Mouse (Mus musculus) R1 (cell line): ENCODE data around the gene Rock2.
A peak's percentile ranks its signal among the peaks of the same experiment; 100 is the strongest.

Source experiments
- DNase-seq: peaks from one replicate; pipeline ENCODE4 v3.0.0-alpha.2; 2018; ENCODE audit warnings: low read depth, low spot score

Gene Rock2

GRCm38 (mm10) chr12:16898790-16899189 is 4.1 kb downstream of the Rock2 start:
- no peak for DNase-seq

DNA sequence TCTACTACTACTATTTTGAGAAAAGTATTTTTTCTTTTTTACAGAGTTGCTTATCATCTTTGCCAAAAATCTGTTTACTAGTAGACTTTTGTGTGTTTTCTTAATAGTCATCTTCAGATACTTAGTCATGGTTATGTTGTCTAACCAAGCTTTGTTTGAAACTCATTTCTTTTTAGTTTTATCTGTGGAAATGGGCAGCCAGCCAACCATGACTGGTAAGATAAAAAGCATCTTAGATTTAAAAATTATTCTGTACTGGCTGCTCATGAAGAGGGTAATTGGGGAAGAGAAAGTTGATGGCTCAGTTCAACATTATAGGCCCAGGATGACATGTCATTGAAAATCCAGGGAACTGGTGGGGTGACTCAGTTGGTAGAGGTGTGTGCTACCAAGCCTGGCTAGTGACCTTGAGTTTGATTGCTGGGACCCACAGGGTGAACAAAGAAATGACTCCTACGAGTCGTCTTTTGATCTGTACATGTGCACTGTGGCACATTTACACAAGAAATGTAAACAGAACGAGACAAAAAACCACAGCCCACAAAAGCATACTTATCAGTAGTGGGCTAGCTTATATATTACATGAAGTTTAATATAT is 6.0 kb downstream of the Rock2 start:
- peak; percentile 33 for DNase-seq

GRCm38 (mm10) chr12:16903949-16904635 is 9.4 kb downstream of the Rock2 start:
- no peak for DNase-seq

- no peak for DNase-seq
These were observed 12.7 kb downstream of the Rock2 start for GRCm38 (mm10) chr12:16907282-16907846.

- DNase-seq, result peak; percentile 52
These were observed 13.4 kb downstream of the Rock2 start for GRCm38 (mm10) chr12:16907953-16908648.

- DNase-seq, result no peak
These were observed 16.8 kb downstream of the Rock2 start for GRCm38 (mm10) chr12:16911524-16911923.

DNA sequence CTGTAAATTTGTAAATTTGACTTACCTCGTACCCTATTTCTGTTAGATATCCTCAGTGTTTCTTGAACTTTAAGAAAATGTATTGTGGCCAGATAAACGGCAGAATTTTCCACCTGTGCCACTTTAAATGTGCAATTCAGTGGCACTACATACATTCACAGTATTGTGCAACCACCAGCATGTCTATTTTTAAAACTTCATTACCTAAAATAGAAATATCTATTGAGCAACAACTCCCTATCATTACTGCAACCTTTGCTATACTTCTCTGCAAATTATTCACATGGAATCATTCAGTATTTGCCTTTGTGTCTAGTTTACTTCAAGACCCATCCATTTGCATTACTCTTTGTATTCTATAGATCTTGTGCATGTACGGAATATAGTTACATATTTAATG is 17.9 kb downstream of the Rock2 start:
- DNase-seq, result no peak

- DNase-seq, result no peak
These were observed 25.6 kb downstream of the Rock2 start for GRCm38 (mm10) chr12:16920186-16920860.

DNA sequence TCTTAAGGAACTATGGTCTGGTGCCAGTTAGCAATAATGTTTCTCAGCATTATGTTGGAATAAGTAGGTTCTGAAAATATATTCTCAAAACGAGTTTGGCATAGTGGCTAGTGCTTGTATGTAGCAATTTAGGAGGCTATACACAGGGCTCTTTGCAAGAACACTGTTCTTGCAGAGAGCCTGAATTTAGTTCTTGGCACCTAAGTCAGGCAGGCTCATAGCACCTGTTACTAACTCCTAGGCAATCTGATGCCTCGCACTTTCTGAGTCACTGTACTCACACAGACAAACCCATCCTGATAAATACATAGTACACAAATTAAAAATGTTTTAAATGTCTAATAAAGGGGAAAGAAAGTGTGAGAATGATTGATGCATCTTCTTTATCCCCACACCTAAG is 33.2 kb downstream of the Rock2 start:
- DNase-seq, result no peak

GRCm38 (mm10) chr12:16934423-16934822 is 39.7 kb downstream of the Rock2 start:
- DNase-seq, result no peak

DNA sequence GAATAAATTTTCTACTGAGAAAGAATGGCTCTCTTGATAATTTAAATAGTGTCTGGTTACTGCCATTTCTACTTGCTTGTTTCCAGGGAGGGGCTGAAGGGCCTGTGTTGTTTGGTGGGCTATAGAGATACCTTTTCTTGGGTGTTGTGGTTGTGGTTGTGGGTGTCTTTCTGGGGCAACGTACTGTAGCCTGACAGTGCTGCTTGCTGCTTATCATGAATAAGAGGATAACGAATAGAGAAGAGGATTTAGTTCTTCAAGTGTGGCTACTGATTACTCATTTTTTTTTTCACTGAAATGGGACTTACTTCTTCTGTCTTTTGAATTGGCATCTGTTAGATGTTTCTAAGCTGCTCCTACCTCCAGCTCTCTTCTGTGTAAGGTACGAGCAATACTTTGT is 47.3 kb downstream of the Rock2 start:
- no peak for DNase-seq

DNA sequence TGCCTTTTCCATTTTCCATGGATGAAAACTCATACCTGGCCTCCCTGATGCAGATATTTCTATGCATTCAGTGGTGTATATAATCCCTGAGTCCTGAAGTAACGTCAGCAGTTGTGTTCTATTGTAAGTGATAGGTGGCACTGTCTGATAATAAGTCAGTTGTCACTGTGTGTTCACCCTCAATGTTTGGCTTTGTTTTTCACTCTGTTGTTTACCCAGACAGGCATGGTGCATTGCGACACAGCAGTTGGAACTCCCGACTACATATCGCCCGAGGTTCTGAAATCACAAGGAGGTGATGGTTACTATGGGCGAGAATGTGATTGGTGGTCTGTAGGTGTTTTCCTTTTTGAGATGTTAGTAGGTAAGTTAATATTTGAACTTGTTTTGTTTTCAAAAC is 53.5 kb downstream of the Rock2 start:
- no peak for DNase-seq

DNA sequence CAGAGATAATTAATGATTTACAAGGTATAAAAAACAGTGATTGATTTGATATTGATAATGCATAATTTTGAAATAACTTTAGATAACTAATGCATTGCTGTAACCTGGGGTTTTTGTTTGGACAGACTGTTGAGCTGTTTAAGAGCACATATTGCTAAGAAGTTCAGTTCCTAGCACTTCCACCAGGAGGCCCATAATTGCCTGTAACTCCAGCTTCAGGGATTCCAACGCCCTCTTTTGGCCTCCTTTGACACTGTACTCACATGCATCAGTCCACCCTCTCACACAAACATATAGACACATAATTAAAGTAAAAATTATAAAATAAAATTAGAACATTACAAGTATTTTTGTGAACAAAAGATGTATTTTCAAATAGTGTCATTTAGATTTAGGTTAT is 64.2 kb downstream of the Rock2 start:
- DNase-seq, result peak; percentile 81

DNA sequence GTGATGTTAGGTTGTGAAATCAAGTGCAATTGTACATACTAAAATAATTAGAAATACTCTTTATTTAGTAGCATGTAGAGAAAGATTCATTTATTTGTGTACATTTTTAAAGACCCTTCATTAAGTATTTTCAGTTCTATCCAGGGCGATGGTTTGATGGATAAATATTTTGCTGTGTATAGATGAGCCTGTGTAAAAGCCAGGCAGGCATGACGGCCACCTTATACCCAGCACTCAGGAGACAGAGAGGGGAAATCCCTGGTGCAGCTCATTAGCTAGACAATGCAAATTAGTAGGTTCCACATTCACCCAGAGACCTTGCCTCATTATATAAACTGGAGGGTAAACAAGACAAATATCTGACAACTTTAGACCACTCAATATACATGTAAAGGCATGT is 68.7 kb downstream of the Rock2 start:
- no peak for DNase-seq

DNA sequence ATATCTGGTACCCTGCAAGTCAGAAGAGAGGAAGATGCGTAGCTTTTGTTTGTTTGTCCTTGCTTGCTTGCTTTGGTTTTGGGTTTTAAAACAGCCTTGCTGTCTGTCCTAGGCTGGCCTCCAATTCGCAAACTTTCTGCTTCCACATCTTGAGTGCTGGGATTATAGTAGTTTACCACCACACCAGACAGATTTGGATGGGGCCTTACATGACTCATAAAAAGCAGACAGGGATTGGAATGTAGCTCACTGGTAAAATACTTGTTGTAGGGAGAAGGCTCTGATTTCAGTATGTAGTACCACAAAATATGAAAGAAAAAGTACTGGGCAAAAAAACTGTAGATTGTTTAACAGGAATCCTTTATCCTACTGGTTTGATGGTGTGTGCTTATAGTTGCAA is 72.1 kb downstream of the Rock2 start:
- DNase-seq, result no peak

GRCm38 (mm10) chr12:16977120-16977519 is 82.4 kb downstream of the Rock2 start:
- DNase-seq, result no peak

GRCm38 (mm10) chr12:16985778-16986177 is 91.1 kb downstream of the Rock2 start:
- no peak for DNase-seq

DNA sequence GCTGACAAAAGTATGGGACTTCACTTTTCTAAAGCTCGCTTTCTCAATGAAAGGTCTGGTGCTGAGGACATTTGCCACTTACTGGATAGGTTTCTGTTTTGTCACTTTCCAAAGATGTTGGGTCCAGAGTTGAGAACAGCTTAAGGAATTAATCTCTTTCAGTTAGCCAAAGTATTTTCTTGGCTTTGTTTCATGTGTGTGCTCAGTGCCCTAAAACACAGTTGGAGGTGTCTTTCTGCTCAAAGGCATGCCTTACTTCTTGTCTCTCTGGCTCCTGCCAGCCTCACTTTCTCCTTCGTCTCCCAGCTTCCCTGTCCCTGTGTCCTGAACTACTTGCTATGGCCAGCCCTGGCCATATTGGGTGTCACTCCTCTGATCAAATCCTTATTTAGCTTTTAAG is 96.7 kb downstream of the Rock2 start:
- DNase-seq, result no peak

DNA sequence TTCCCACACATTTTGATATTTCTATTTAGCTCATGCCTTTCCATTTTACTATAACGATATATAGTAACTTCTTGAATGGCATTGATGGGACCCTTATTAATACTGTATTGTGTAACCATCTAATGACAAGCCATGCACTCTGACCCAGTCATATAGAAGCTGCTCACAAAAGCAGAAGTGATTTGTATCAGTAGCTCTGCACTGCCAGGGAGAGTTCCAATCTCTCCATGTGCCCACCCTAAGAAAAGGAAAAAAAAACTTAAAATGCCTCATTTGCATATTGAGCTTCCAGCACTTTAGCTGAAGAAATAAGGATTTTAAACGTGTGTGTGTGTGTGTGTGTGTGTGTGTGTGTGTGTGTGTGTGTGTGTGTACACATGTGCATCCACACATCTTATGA is 97.7 kb downstream of the Rock2 start:
- DNase-seq, result no peak

DNA sequence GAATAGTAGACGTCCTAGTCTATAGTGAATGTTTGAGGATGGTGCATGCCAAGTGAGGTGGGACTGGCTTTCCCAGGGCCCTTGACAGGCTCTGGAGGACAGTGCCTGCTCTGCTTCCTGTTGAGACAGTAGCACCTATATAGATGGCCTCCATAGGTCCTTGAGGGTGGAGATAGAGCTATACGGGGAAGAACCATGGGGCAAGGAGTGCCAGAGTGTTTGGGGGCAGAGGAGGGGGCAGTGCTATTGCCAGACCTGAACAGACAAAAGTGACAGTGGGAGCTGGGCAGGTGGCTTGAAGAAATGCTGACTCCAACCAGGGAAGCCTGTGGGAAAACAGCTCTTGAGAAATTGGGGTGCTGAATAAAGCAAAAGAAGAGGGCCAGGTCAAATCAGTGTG is 99.6 kb downstream of the Rock2 start:
- DNase-seq, result no peak

DNA sequence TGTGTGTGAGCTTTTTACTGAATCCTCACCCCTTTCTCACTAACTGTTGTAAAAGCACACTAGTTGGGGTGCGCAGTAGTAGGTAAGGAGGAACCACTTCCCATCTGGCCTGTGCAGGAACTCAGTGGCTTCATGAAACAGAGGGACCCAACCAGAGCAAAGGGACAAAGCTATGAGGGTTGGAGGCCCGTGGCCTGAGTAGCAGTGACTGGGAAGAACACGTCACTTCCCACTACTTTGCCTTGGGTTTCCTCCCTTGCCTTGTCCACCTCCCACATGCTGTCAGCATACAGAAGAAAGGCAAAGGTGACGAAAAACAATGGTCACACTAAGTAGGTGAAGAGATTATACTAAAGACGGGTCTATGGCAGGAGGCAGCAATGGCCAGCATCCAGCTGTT is 101.6 kb downstream of the Rock2 start:
- no peak for DNase-seq

- no peak for DNase-seq
These were observed 102.3 kb downstream of the Rock2 start for GRCm38 (mm10) chr12:16996886-16997462.
